Mouse (Mus musculus) intestine, embryonic 16.5 days (tissue): ENCODE measurements around the gene Serpinb1b. TPM values are rescaled to one million over a fixed set of nuclear protein-coding genes. Genes with fewer than 3 reads are reported as not detected.

Source experiments
- ATAC-seq: fragments of 200-750 bp; cut with Nextera tagmentation; 2 replicates; pipeline ENCODE4 v1.8.0; 2017; ENCODE audit warnings: moderate TSS enrichment, moderate library complexity
- H3K27ac ChIP-seq: fragments of 300-500 bp; sonication (generic); 2 replicates; pipeline ENCODE4 v1.5.1; 2014; ENCODE audit warnings: mild to moderate bottlenecking, low read length
- H3K27me3 ChIP-seq: fragments of 300-500 bp; sonication (generic); replicated peaks from 2 replicates; pipeline ENCODE4 v1.6.1; 2014; ENCODE audit warnings: low read length, control low read depth, mixed read lengths; ENCODE audit not compliant: control insufficient read depth, insufficient read depth
- H3K36me3 ChIP-seq: fragments of 300-500 bp; sonication (generic); 2 replicates; pipeline ENCODE4 v1.6.1; 2014; ENCODE audit warnings: low read length, control low read depth; ENCODE audit not compliant: control insufficient read depth, insufficient read depth
- H3K4me1 ChIP-seq: fragments of 300-500 bp; sonication (generic); 2 replicates; pipeline ENCODE4 v1.6.1; 2014; ENCODE audit warnings: low read length, control low read depth, mixed read lengths; ENCODE audit not compliant: control insufficient read depth, insufficient read depth
- H3K4me2 ChIP-seq: fragments of 300-500 bp; sonication (generic); 2 replicates; pipeline ENCODE4 v1.6.1; 2014; ENCODE audit warnings: low read depth, low read length, control low read depth
- H3K4me3 ChIP-seq: fragments of 300-500 bp; sonication (generic); 2 replicates; pipeline ENCODE4 v1.5.1; 2014; ENCODE audit warnings: mild to moderate bottlenecking, low read length
- H3K9ac ChIP-seq: fragments of 300-500 bp; sonication (generic); 2 replicates; pipeline ENCODE4 v1.6.1; 2014; ENCODE audit warnings: low read depth, low read length
- H3K9me3 ChIP-seq: fragments of 300-500 bp; sonication (generic); 2 replicates; pipeline ENCODE4 v1.6.1; 2016; ENCODE audit warnings: low read length, control low read depth; ENCODE audit not compliant: control insufficient read depth
- WGBS: fragments of 180-500 bp; shearing (Covaris S2); extraction: QIAGEN DNeasy Blood & Tissue Kit; methylation state at CpG from one replicate; pipeline ENCODE4 v1.1.7; 2014; 5-methylcytosine and 5-hydroxymethylcytosine counted together
- polyA plus RNA-seq: library from polyadenylated mRNA; unstranded; fragments of >200 nt; fragmentation: Nextera tagmentation; extraction: Ambion mirVana; gene quantifications from 2 replicates; pipeline ENCODE4 v1.2.1, GENCODE M21; 2015

Gene Serpinb1b
- polyA plus RNA-seq, 1 experiment from 2014 or later = 0.15 TPM

DNA sequence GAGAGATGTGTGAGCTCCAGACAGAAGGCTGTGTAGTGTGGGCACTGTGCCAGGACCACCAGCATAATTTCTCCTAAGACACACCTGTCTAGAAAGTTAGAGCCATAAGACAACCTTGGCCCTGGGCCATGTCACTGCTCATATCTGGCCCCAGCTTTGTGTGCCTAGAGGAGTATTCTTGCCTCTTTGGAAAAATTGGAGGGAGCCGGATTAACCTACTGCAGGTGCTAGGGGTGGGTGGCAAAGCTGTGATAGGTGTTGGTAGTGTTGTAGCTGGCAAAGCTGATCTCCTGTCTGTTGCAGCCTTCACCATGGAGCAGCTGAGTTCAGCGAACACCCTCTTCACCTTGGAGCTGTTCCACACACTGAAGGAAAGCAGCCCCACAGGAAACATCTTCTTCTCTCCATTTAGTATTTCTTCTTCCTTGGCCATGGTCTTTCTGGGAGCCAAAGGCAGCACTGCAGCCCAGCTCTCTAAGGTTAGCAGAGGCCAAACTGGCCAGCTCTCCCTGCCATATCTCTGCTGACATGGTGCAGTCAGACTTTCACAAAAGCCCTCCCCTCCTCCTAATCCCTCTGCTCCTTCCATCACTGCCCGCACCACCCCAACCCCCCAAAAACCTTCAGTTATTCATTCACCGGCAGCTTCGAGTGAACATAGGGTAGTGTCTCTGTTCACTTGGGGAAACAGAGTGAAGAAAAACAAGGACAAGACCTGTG is 6.8 kb downstream of the Serpinb1b start:
- H3K27ac ChIP-seq = peak overlapping the region; percentile 75
- H3K4me3 ChIP-seq = no peak overlapping the region
- ATAC-seq = peak; percentile 45

GRCm38 (mm10) chr13:33085695-33086432 is 7.5 kb downstream of the Serpinb1b start:
- H3K9me3 ChIP-seq = no peaks in the 10 kb centered on the region
- no peak overlapping the region for H3K9ac ChIP-seq
- no peaks in the 10 kb centered on the region for H3K27me3 ChIP-seq
- peak overlapping the region; percentile 75 for H3K27ac ChIP-seq
- no peak overlapping the region for H3K4me2 ChIP-seq
- no peak overlapping the region for H3K4me3 ChIP-seq
- no peaks in the 10 kb centered on the region for H3K36me3 ChIP-seq
- peak; percentile 85 for ATAC-seq
- H3K4me1 ChIP-seq = peaks cover 11% of the 10 kb centered on the region

More for the DNA sequence above, 6.8 kb downstream of the Serpinb1b start:
- no peaks in the 10 kb centered on the region for H3K9me3 ChIP-seq
- WGBS = 32% methylated on average over 5 of the region's 5 CpGs
- H3K9ac ChIP-seq = no peak overlapping the region
- H3K4me2 ChIP-seq = no peak overlapping the region
- H3K4me1 ChIP-seq = peaks cover 11% of the 10 kb centered on the region
- no peaks in the 10 kb centered on the region for H3K27me3 ChIP-seq
- no peaks in the 10 kb centered on the region for H3K36me3 ChIP-seq

GRCm38 (mm10) chr13:33089566-33089965 is 11.2 kb downstream of the Serpinb1b start:
- 54% methylated on average over 3 of the region's 3 CpGs for WGBS
- H3K27ac ChIP-seq = no peak overlapping the region
- ATAC-seq = no peak
- no peak overlapping the region for H3K4me2 ChIP-seq
- no peaks in the 10 kb centered on the region for H3K9me3 ChIP-seq
- no peak overlapping the region for H3K9ac ChIP-seq
- H3K27me3 ChIP-seq = no peaks in the 10 kb centered on the region
- H3K36me3 ChIP-seq = no peaks in the 10 kb centered on the region
- no peak overlapping the region for H3K4me3 ChIP-seq
- peaks cover 11% of the 10 kb centered on the region for H3K4me1 ChIP-seq

- Histone ChIP-seq H3K4me1 (peaks cover 7% of the 10 kb centered on the region), H3K36me3 (no peaks in the 10 kb centered on the region), H3K27ac (no peak overlapping the region), H3K27me3 (no peaks in the 10 kb centered on the region), H3K4me3 (no peak overlapping the region), H3K9ac (no peak overlapping the region), H3K9me3 (no peaks in the 10 kb centered on the region), H3K4me2 (no peak overlapping the region)
- WGBS = 83% methylated on average over 1 of the region's 1 CpGs
- ATAC-seq = no peak
Measured at GRCm38 (mm10) chr13:33090546-33090945, 12.2 kb downstream of the Serpinb1b start.

- H3K36me3 ChIP-seq = no peaks in the 10 kb centered on the region
- peaks cover 5% of the 10 kb centered on the region for H3K4me1 ChIP-seq
- H3K9ac ChIP-seq = no peak overlapping the region
- no peak overlapping the region for H3K4me3 ChIP-seq
- no peaks in the 10 kb centered on the region for H3K9me3 ChIP-seq
- no peak for ATAC-seq
- H3K4me2 ChIP-seq = no peak overlapping the region
- WGBS = 93% methylated on average over 1 of the region's 1 CpGs
- H3K27me3 ChIP-seq = no peaks in the 10 kb centered on the region
- H3K27ac ChIP-seq = no peak overlapping the region
Measured at GRCm38 (mm10) chr13:33091306-33091705, 12.9 kb downstream of the Serpinb1b start.

GRCm38 (mm10) chr13:33095575-33095974 is 17.2 kb downstream of the Serpinb1b start:
- Histone ChIP-seq H3K4me3 (no peak overlapping the region), H3K9ac (no peak overlapping the region), H3K9me3 (no peaks in the 10 kb centered on the region), H3K4me1 (no peaks in the 10 kb centered on the region), H3K4me2 (no peak overlapping the region), H3K36me3 (no peaks in the 10 kb centered on the region), H3K27me3 (no peaks in the 10 kb centered on the region), H3K27ac (no peak overlapping the region)
- 95% methylated on average over 1 of the region's 1 CpGs for WGBS
- no peak for ATAC-seq

DNA sequence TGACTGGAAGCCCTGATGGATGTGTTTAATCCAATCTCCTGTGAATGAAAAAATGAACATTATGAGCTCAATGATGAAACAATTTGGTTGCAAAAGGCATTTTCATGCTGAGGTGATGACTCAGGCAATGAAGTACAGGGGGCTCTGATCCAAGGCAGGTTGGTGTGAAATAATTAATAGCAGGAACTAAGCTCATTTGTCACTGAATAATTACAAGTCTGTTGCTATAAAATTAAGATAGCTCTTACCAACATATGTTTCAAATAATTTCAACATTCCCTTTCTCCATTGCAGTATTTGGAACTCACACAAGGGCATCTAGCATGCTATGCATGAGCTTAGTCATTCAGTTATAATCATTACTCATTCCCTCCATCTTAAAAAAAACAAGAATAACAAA is 27.3 kb downstream of the Serpinb1b start:
- no peak overlapping the region for H3K9ac ChIP-seq
- no peaks in the 10 kb centered on the region for H3K36me3 ChIP-seq
- no peak overlapping the region for H3K4me3 ChIP-seq
- H3K9me3 ChIP-seq = no peaks in the 10 kb centered on the region
- no peak overlapping the region for H3K4me2 ChIP-seq
- no peaks in the 10 kb centered on the region for H3K27me3 ChIP-seq
- H3K27ac ChIP-seq = no peak overlapping the region
- H3K4me1 ChIP-seq = no peaks in the 10 kb centered on the region
- ATAC-seq = no peak

GRCm38 (mm10) chr13:33113054-33113453 is 34.7 kb downstream of the Serpinb1b start:
- Histone ChIP-seq H3K9me3 (no peaks in the 10 kb centered on the region), H3K4me2 (no peak overlapping the region), H3K4me1 (no peaks in the 10 kb centered on the region), H3K27me3 (no peaks in the 10 kb centered on the region), H3K27ac (no peak overlapping the region), H3K9ac (no peak overlapping the region), H3K36me3 (no peaks in the 10 kb centered on the region), H3K4me3 (no peak overlapping the region)
- WGBS = 65% methylated on average over 3 of the region's 3 CpGs
- ATAC-seq = no peak

GRCm38 (mm10) chr13:33137717-33138116 is 59.3 kb downstream of the Serpinb1b start:
- no peak overlapping the region for H3K9ac ChIP-seq
- no peaks in the 10 kb centered on the region for H3K36me3 ChIP-seq
- H3K9me3 ChIP-seq = no peaks in the 10 kb centered on the region
- 80% methylated on average over 2 of the region's 2 CpGs for WGBS
- no peak for ATAC-seq
- no peak overlapping the region for H3K4me3 ChIP-seq
- H3K27me3 ChIP-seq = no peaks in the 10 kb centered on the region
- no peak overlapping the region for H3K4me2 ChIP-seq
- no peaks in the 10 kb centered on the region for H3K4me1 ChIP-seq
- H3K27ac ChIP-seq = no peak overlapping the region
